Mouse (Mus musculus): ENCODE measurements at regions not wholly inside any gene's neighbourhood (a gene's known extent, or its start where the extent isn't known, plus 50 kb on each side); places are given as distances from the start of the nearest gene placed in this dataset.

DNA sequence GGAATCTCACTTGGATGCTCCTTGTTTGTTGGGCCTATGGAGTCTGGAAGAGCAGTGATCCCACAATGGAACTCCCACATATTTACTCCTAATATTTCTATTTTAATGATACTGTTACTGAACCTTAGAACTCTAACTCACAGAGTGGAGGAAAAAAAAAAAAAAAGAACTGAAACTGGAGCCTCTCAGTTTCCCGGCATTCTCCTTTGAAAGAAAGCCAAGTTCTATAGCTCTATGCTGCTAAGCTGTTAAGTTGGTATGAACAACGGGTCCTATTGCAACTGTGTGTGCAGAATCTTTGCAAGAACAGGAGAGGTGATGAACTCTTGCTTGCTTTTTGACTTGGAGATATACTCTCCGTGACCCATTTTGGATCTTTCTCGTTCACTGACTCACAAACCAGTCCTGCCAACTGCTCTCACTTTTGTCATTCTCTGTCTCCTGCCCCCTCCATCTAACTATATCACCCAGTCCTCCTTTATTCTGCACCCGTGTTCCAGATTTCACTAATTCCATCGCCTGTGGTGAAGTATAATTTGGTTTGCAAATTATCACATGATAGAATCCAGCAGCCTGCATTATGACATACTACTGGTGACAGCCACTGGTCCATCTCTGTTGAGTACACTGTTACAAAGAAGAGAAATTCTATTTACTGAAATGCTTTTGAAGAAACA is 92.6 kb upstream of the Ctsc start:
- Histone ChIP-seq H3K27ac (ENCODE audit: low read depth, low read length) (no peak overlapping the region), H3K36me3 (ENCODE audit: control insufficient read depth, insufficient read depth, low read length) (no peaks in the 10 kb centered on the region), H3K9ac (replicated peaks; ENCODE audit: low read depth, low read length) (no peak overlapping the region), H3K4me3 (ENCODE audit: low read depth, low read length) (no peak overlapping the region), H3K27me3 (ENCODE audit: control insufficient read depth, insufficient read depth, low read length) (no peaks in the 10 kb centered on the region), H3K4me1 (ENCODE audit: control insufficient read depth, insufficient read depth, low read length) (no peaks in the 10 kb centered on the region), H3K4me2 (ENCODE audit: low read depth, low read length) (no peak overlapping the region), H3K9me3 (ENCODE audit: control insufficient read depth, low read length) (no peaks in the 10 kb centered on the region)
- WGBS, result 79% methylated on average over 6 of the region's 6 CpGs
- no peak for ATAC-seq (ENCODE audit: low read depth)

DNA sequence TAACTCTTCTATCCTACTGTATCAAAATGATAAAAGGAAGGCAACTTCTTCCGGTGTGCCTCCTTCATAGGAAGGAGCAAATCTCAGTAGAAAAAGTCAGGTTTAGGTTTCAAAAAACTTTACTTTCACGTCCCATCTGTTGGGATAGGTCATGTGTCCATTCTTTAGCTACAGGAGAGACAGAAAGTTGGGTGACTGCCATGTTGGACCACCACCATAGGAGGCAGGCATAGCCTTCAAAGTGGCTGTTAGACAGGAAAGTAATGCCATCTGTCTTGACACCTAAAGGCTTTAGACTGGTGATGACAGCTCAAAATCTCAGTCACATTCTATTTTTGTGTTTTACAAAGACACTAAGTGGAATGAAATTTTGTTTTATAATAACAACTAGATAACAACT is 90.3 kb upstream of the Ctsc start:
- Histone ChIP-seq H3K4me1 (ENCODE audit: control insufficient read depth, insufficient read depth, low read length) (no peaks in the 10 kb centered on the region), H3K9me3 (ENCODE audit: control insufficient read depth, low read length) (no peaks in the 10 kb centered on the region), H3K4me2 (ENCODE audit: low read depth, low read length) (no peak overlapping the region), H3K27ac (ENCODE audit: low read depth, low read length) (no peak overlapping the region), H3K27me3 (ENCODE audit: control insufficient read depth, insufficient read depth, low read length) (no peaks in the 10 kb centered on the region), H3K4me3 (ENCODE audit: low read depth, low read length) (no peak overlapping the region), H3K9ac (replicated peaks; ENCODE audit: low read depth, low read length) (no peak overlapping the region), H3K36me3 (ENCODE audit: control insufficient read depth, insufficient read depth, low read length) (no peaks in the 10 kb centered on the region)
- 84% methylated on average over 2 of the region's 2 CpGs for WGBS
- no peak for ATAC-seq (ENCODE audit: low read depth)

DNA sequence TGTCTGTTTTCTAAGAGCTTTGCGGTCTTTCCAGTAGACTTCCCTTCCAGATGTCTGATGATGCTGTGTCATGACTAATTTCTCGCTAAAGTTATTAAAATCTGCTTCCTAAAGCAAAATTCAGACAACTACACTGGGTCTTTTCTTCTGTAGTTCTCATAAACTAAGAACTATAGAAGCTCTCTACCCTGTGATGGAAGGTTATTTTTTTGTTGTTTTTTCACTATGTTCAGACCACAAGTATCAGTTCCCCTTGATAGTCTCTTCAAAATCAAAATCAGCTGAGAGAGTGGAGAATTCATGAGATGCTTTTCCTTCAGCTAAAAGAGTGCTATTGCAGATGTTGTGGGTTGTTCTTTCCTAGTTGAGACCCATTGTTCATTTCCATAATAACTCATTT is 85.1 kb upstream of the Ctsc start:
- no peak overlapping the region for H3K9ac ChIP-seq (replicated peaks; ENCODE audit: low read depth, low read length)
- no peaks in the 10 kb centered on the region for H3K9me3 ChIP-seq (ENCODE audit: control insufficient read depth, low read length)
- 84% methylated on average over 2 of the region's 2 CpGs for WGBS
- H3K4me1 ChIP-seq (ENCODE audit: control insufficient read depth, insufficient read depth, low read length), result no peaks in the 10 kb centered on the region
- no peak overlapping the region for H3K4me3 ChIP-seq (ENCODE audit: low read depth, low read length)
- no peaks in the 10 kb centered on the region for H3K27me3 ChIP-seq (ENCODE audit: control insufficient read depth, insufficient read depth, low read length)
- H3K36me3 ChIP-seq (ENCODE audit: control insufficient read depth, insufficient read depth, low read length), result no peaks in the 10 kb centered on the region
- H3K4me2 ChIP-seq (ENCODE audit: low read depth, low read length), result no peak overlapping the region
- ATAC-seq (ENCODE audit: low read depth), result no peak
- H3K27ac ChIP-seq (ENCODE audit: low read depth, low read length), result no peak overlapping the region

DNA sequence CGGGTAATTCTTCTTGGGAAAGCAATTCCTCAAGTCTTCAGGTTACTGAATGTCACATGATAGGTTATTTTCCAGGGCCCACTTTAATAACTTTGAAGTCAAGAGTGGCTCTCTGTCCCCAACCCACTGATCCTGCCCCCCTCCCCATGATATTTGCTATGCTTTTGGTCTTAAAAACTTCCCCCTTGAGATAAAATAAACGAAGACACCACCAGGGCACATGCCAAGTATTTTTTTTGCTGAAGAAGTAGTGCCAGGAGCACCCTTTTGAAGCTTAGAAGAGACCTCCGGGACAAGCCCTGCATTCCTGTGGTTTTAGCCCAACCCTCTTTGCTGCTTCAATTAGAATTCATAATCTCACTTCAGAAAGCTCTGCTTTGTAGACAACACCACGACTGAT is 78.8 kb upstream of the Ctsc start:
- 72% methylated on average over 4 of the region's 4 CpGs for WGBS
- no peaks in the 10 kb centered on the region for H3K27me3 ChIP-seq (ENCODE audit: control insufficient read depth, insufficient read depth, low read length)
- no peaks in the 10 kb centered on the region for H3K9me3 ChIP-seq (ENCODE audit: control insufficient read depth, low read length)
- no peak for ATAC-seq (ENCODE audit: low read depth)
- H3K9ac ChIP-seq (replicated peaks; ENCODE audit: low read depth, low read length), result no peak overlapping the region
- H3K4me2 ChIP-seq (ENCODE audit: low read depth, low read length), result no peak overlapping the region
- H3K36me3 ChIP-seq (ENCODE audit: control insufficient read depth, insufficient read depth, low read length), result no peaks in the 10 kb centered on the region
- H3K4me1 ChIP-seq (ENCODE audit: control insufficient read depth, insufficient read depth, low read length), result no peaks in the 10 kb centered on the region
- no peak overlapping the region for H3K27ac ChIP-seq (ENCODE audit: low read depth, low read length)
- H3K4me3 ChIP-seq (ENCODE audit: low read depth, low read length), result no peak overlapping the region

DNA sequence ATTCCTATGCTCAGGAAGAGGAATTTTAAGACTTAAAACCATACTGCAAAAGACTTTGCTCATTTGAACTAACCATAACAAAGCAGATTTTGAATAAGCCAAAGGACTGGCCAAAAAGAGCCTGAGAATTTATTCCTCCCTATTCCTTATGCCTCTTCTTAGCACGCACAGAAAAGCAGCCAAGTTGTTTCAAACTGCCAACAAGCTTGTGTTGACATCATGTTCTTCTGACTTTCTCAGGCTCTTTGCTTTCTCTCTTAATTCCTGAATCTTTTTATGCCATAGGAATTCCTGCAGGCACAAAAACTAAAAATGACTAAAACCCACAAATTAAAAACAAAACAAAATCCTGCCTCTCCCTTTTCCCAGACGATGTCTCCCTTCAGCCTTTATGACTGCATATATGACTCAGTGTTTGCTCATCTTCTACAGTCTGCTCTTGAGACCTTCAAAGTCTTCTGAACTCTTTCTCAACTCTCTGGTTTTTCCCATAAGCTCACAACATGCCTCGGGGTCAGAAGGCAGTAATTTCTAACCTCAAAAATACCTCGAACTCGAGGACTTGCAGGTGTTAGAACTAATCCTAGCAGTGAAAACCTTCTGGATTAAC is 77.9 kb upstream of the Ctsc start:
- Histone ChIP-seq H3K4me3 (ENCODE audit: low read depth, low read length) (no peak overlapping the region), H3K4me1 (ENCODE audit: control insufficient read depth, insufficient read depth, low read length) (no peaks in the 10 kb centered on the region), H3K27me3 (ENCODE audit: control insufficient read depth, insufficient read depth, low read length) (no peaks in the 10 kb centered on the region), H3K27ac (ENCODE audit: low read depth, low read length) (no peak overlapping the region), H3K36me3 (ENCODE audit: control insufficient read depth, insufficient read depth, low read length) (no peaks in the 10 kb centered on the region), H3K9me3 (ENCODE audit: control insufficient read depth, low read length) (no peaks in the 10 kb centered on the region), H3K9ac (replicated peaks; ENCODE audit: low read depth, low read length) (no peak overlapping the region), H3K4me2 (ENCODE audit: low read depth, low read length) (no peak overlapping the region)
- ATAC-seq (ENCODE audit: low read depth), result no peak
- WGBS, result 89% methylated on average over 5 of the region's 5 CpGs

DNA sequence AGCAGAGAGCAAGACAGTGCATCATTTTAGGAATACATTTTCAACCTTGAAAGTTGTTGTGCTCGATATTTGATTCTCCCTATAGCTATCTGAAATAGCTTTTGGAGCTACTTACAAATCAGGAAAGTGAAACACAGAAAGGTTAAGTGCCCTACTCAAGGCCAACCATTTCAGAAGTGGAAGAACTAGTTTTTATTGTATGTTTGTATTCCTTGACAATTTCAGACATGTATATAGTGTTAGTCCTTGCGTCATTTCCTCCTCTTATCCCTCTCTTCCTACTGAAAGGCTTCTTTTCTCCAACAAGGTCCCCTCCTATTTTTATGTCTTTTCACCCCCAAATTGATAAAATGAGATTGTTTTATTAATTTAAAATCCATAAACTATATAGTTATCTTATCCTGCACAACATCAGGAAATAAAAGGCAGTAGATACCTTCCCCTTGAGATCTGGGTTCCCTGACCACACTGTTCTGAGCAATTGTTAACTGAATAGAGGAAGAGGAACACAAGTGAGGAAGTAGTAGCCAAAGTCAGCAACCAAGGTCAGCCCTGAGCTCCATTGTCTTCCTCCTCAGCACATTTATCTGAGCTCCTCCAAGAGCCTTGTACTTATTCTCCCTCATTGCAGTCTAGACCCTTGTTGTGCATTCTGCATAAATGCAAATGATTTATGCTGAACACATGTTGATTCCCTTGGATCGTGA is 76.1 kb upstream of the Ctsc start:
- no peak for ATAC-seq (ENCODE audit: low read depth)
- Histone ChIP-seq H3K27me3 (ENCODE audit: control insufficient read depth, insufficient read depth, low read length) (no peaks in the 10 kb centered on the region), H3K9me3 (ENCODE audit: control insufficient read depth, low read length) (no peaks in the 10 kb centered on the region), H3K27ac (ENCODE audit: low read depth, low read length) (no peak overlapping the region), H3K36me3 (ENCODE audit: control insufficient read depth, insufficient read depth, low read length) (no peaks in the 10 kb centered on the region), H3K9ac (replicated peaks; ENCODE audit: low read depth, low read length) (no peak overlapping the region), H3K4me2 (ENCODE audit: low read depth, low read length) (no peak overlapping the region), H3K4me1 (ENCODE audit: control insufficient read depth, insufficient read depth, low read length) (no peaks in the 10 kb centered on the region), H3K4me3 (ENCODE audit: low read depth, low read length) (no peak overlapping the region)
- WGBS, result 90% methylated on average over 3 of the region's 3 CpGs

DNA sequence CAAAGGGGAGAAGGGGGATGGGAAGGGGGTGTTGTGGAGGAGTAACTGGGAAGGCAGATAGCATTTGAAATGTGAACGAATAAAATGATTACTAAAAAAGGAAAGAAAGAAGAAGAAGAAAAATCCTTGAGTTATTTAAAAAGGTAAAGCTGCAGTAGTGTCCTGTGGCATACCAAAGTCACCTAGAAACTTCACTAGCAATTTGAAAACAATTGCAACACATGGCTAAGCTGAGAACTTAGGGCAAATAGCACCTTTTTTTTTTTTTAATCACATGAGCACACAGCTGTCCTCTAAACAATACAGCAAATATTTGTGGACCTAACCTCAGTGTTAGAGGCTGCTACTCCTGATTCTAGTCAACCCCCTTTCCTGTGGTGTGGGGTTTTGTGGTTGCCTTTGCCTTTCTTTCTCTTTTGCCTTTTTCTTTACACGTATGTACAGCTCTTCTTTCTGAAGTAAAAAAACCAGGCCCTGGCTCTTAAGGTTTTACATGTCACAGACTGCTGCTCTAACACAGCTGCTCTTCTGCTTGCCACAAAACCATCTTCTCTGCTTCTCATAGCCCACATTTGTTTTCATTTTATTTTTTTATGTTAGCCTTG is 71.6 kb upstream of the Ctsc start:
- ATAC-seq (ENCODE audit: low read depth), result peak; percentile 44; the same call in 1 of the 2 replicates
- H3K4me3 ChIP-seq (ENCODE audit: low read depth, low read length), result no peak overlapping the region
- H3K36me3 ChIP-seq (ENCODE audit: control insufficient read depth, insufficient read depth, low read length), result no peaks in the 10 kb centered on the region
- H3K9me3 ChIP-seq (ENCODE audit: control insufficient read depth, low read length), result no peaks in the 10 kb centered on the region
- H3K9ac ChIP-seq (replicated peaks; ENCODE audit: low read depth, low read length), result no peak overlapping the region
- H3K4me2 ChIP-seq (ENCODE audit: low read depth, low read length), result no peak overlapping the region
- H3K27ac ChIP-seq (ENCODE audit: low read depth, low read length), result no peak overlapping the region
- no peaks in the 10 kb centered on the region for H3K27me3 ChIP-seq (ENCODE audit: control insufficient read depth, insufficient read depth, low read length)
- no peaks in the 10 kb centered on the region for H3K4me1 ChIP-seq (ENCODE audit: control insufficient read depth, insufficient read depth, low read length)
- 62% methylated on average over 2 of the region's 2 CpGs for WGBS

DNA sequence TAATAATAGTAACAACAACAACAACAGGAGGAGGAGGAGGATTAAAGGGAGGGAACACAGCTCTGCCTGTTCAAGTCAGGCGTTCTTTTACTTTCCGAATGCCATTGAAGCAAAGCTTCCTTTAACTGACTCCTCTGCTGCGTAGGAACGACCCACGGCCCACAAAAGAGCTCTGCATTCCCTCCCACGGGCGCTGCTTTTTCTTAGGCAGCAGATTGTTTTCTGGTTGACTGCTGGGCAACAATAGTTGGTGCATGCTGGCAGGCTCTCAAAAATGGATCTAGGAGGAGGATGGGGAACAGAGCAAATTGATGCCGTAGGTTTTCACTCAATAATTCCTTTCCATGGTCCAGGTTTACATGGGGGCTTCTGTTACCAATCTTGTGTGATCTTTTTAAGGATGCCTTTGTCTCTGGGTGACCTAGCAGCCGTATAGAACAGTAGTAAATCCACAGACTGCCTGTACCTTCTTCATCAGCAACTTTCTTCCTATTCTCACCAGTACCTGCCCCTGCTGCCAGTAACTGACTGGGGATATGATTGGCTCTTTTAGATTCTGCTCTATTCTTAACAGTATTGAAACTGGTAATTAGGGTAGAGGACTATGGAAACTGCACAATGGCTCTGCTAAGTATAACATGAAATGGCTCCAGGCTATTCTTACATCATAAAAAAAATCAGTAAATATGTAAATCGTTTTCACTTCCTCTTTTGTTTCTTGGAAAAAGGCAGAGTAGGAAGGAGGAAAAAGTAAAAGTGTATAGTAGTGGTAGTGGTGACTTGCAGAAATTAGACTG is 70.8 kb upstream of the Ctsc start:
- ATAC-seq (ENCODE audit: low read depth), result peak; percentile 83
- Histone ChIP-seq H3K27ac (ENCODE audit: low read depth, low read length) (no peak overlapping the region), H3K36me3 (ENCODE audit: control insufficient read depth, insufficient read depth, low read length) (no peaks in the 10 kb centered on the region), H3K9ac (replicated peaks; ENCODE audit: low read depth, low read length) (no peak overlapping the region), H3K9me3 (ENCODE audit: control insufficient read depth, low read length) (no peaks in the 10 kb centered on the region), H3K4me1 (ENCODE audit: control insufficient read depth, insufficient read depth, low read length) (no peaks in the 10 kb centered on the region), H3K4me3 (ENCODE audit: low read depth, low read length) (no peak overlapping the region), H3K4me2 (ENCODE audit: low read depth, low read length) (no peak overlapping the region; the same call in 1 of the 2 replicates), H3K27me3 (ENCODE audit: control insufficient read depth, insufficient read depth, low read length) (no peaks in the 10 kb centered on the region)
- WGBS, result 18% methylated on average over 10 of the region's 10 CpGs
